Mouse (Mus musculus) cerebellum, postnatal 10 days (tissue): ENCODE data around the gene Atp6v0a2.

Experiments
- DNase-seq, 2 experiments: peaks; one replicate each; pipeline ENCODE4 v3.0.0; 2021; ENCODE audit warnings: mixed read lengths in 2 of 2

Atp6v0a2 gene

GRCm38 (mm10) chr5:124637300-124637699 lies 8.9 kb downstream of the Atp6v0a2 start:
- DNase-seq: no peak

- no peak for DNase-seq
Measured at GRCm38 (mm10) chr5:124637836-124638235, 9.5 kb downstream of the Atp6v0a2 start.

- DNase-seq: no peak
Measured at GRCm38 (mm10) chr5:124713741-124714140, 85.4 kb downstream of the Atp6v0a2 start.

GRCm38 (mm10) chr5:124715135-124715534 lies 86.8 kb downstream of the Atp6v0a2 start:
- no peak for DNase-seq

GRCm38 (mm10) chr5:124717969-124718368 lies 89.6 kb downstream of the Atp6v0a2 start:
- DNase-seq: no peak

GRCm38 (mm10) chr5:124718396-124718795 lies 90.0 kb downstream of the Atp6v0a2 start:
- DNase-seq: no peak

- no peak for DNase-seq
Measured at GRCm38 (mm10) chr5:124723125-124723524, 94.7 kb downstream of the Atp6v0a2 start.

- peak; percentile 62 to 69 for DNase-seq
Measured at GRCm38 (mm10) chr5:124724997-124725396, 96.6 kb downstream of the Atp6v0a2 start, which contains the start of gene Dnah10. Gene Dnah10 (plus strand): TSS chr5:124725085.

- no peak for DNase-seq
Measured at GRCm38 (mm10) chr5:124729662-124730206, 101.4 kb downstream of the Atp6v0a2 start.

- no peak for DNase-seq
Measured at GRCm38 (mm10) chr5:124733961-124734360, 105.6 kb downstream of the Atp6v0a2 start.

GRCm38 (mm10) chr5:124741898-124742599 lies 113.7 kb downstream of the Atp6v0a2 start:
- DNase-seq: no peak

- DNase-seq: no peak
Measured at GRCm38 (mm10) chr5:124743841-124744240, 115.5 kb downstream of the Atp6v0a2 start.

- no peak for DNase-seq
Measured at GRCm38 (mm10) chr5:124746220-124746619, 117.8 kb downstream of the Atp6v0a2 start.

- no peak for DNase-seq
Measured at GRCm38 (mm10) chr5:124748296-124748695, 119.9 kb downstream of the Atp6v0a2 start.

- DNase-seq: no peak
Measured at GRCm38 (mm10) chr5:124751656-124752055, 123.3 kb downstream of the Atp6v0a2 start.

- DNase-seq: peak; percentile 36 to 39
Measured at GRCm38 (mm10) chr5:124761011-124761410, 132.6 kb downstream of the Atp6v0a2 start.

- no peak for DNase-seq
Measured at GRCm38 (mm10) chr5:124761787-124762186, 133.4 kb downstream of the Atp6v0a2 start.
